Mouse (Mus musculus) liver, embryonic 16.5 days (tissue): ENCODE data around the gene Hacd2. TPM values are rescaled to one million over a fixed set of nuclear protein-coding genes. Genes with fewer than 3 reads are reported as not detected.

Experiments used
- ATAC-seq: fragments of 200-750 bp; cut with Nextera tagmentation; 2 replicates; pipeline ENCODE4 v1.8.0; 2017; ENCODE audit warnings: low read depth, mild to moderate bottlenecking, moderate number of reproducible peaks, moderate library complexity
- H3K27ac ChIP-seq: fragments of 300-500 bp; sonication (generic); 2 replicates; pipeline ENCODE4 v1.5.1; 2014; ENCODE audit warnings: mild to moderate bottlenecking, low read length
- H3K27me3 ChIP-seq: fragments of 300-500 bp; sonication (generic); 2 replicates; pipeline ENCODE4 v1.6.1; 2014; ENCODE audit warnings: low read depth, low read length, mixed read lengths; ENCODE audit not compliant: control insufficient read depth, insufficient read depth
- H3K36me3 ChIP-seq: fragments of 300-500 bp; sonication (generic); 2 replicates; pipeline ENCODE4 v1.6.1; 2014; ENCODE audit warnings: mild to moderate bottlenecking; ENCODE audit not compliant: control insufficient read depth, insufficient read depth
- H3K4me1 ChIP-seq: fragments of 300-500 bp; sonication (generic); 2 replicates; pipeline ENCODE4 v1.6.1; 2014; ENCODE audit warnings: low read depth, low read length, mixed read lengths; ENCODE audit not compliant: control insufficient read depth
- H3K4me2 ChIP-seq: fragments of 300-500 bp; sonication (generic); 2 replicates; pipeline ENCODE4 v1.6.1; 2014; ENCODE audit warnings: low read depth, low read length, mixed read lengths
- H3K4me3 ChIP-seq: fragments of 300-500 bp; sonication (generic); 2 replicates; pipeline ENCODE4 v1.5.1; 2014; ENCODE audit warnings: low read depth, mild to moderate bottlenecking, low read length
- H3K9ac ChIP-seq: fragments of 300-500 bp; sonication (generic); 2 replicates; pipeline ENCODE4 v1.6.1; 2014; ENCODE audit warnings: low read depth, low read length
- H3K9me3 ChIP-seq: fragments of 300-500 bp; sonication (generic); replicated peaks from 2 replicates; pipeline ENCODE4 v1.6.1; 2016; ENCODE audit warnings: low read length; ENCODE audit not compliant: control insufficient read depth
- WGBS: fragments of 180-500 bp; shearing (Covaris S2); extraction: QIAGEN DNeasy Blood & Tissue Kit; methylation state at CpG from one replicate; pipeline ENCODE4 v1.1.7; 2014; ENCODE audit not compliant: insufficient replicate concordance; 5-methylcytosine and 5-hydroxymethylcytosine counted together
- polyA plus RNA-seq: library from polyadenylated mRNA; unstranded; fragments of >200 nt; fragmentation: Nextera tagmentation; extraction: Ambion mirVana; gene quantifications from 2 replicates; pipeline ENCODE4 v1.2.1, GENCODE M21; 2015

Hacd2 gene
- polyA plus RNA-seq, 1 experiment from 2014 or later, result 109 TPM

- H3K4me3 ChIP-seq, result no peak overlapping the region
- no peaks in the 10 kb centered on the region; the same call in 1 of the 2 replicates for H3K4me1 ChIP-seq
- H3K27ac ChIP-seq, result no peak overlapping the region
- WGBS, result 63% methylated on average over 3 of the region's 3 CpGs
- no peak overlapping the region for H3K4me2 ChIP-seq
- no peaks in the 10 kb centered on the region for H3K9me3 ChIP-seq
- H3K9ac ChIP-seq, result no peak overlapping the region
- no peaks in the 10 kb centered on the region for H3K27me3 ChIP-seq
- peak; percentile 86 for ATAC-seq
- no peaks in the 10 kb centered on the region for H3K36me3 ChIP-seq
Measured at GRCm38 (mm10) chr16:35075643-35076042, 53.4 kb downstream of the Hacd2 start.

- H3K4me1 ChIP-seq, result no peaks in the 10 kb centered on the region
- no peak for ATAC-seq
- no peaks in the 10 kb centered on the region for H3K9me3 ChIP-seq
- no peak overlapping the region for H3K4me2 ChIP-seq
- H3K36me3 ChIP-seq, result no peaks in the 10 kb centered on the region
- no peak overlapping the region for H3K27ac ChIP-seq
- no peak overlapping the region for H3K9ac ChIP-seq
- H3K27me3 ChIP-seq, result no peaks in the 10 kb centered on the region
- H3K4me3 ChIP-seq, result no peak overlapping the region
Measured at GRCm38 (mm10) chr16:35093500-35093899, 71.3 kb downstream of the Hacd2 start.

- Histone ChIP-seq H3K36me3 (no peaks in the 10 kb centered on the region), H3K4me3 (no peak overlapping the region), H3K4me1 (peaks cover 5% of the 10 kb centered on the region), H3K4me2 (no peak overlapping the region), H3K9ac (no peak overlapping the region), H3K27me3 (no peaks in the 10 kb centered on the region), H3K9me3 (no peaks in the 10 kb centered on the region), H3K27ac (peak overlapping the region; percentile 61)
- WGBS, result 63% methylated on average over 3 of the region's 3 CpGs
- peak; percentile 78 for ATAC-seq
Measured at GRCm38 (mm10) chr16:35097870-35098530, 75.8 kb downstream of the Hacd2 start.

- ATAC-seq, result no peak
- no peaks in the 10 kb centered on the region for H3K27me3 ChIP-seq
- no peak overlapping the region for H3K27ac ChIP-seq
- H3K9ac ChIP-seq, result no peak overlapping the region
- no peak overlapping the region for H3K4me3 ChIP-seq
- H3K9me3 ChIP-seq, result no peaks in the 10 kb centered on the region
- H3K4me1 ChIP-seq, result peaks cover 5% of the 10 kb centered on the region
- no peaks in the 10 kb centered on the region for H3K36me3 ChIP-seq
- 81% methylated on average over 12 of the region's 12 CpGs for WGBS
- H3K4me2 ChIP-seq, result no peak overlapping the region
Measured at GRCm38 (mm10) chr16:35101751-35102420, 79.7 kb downstream of the Hacd2 start.

GRCm38 (mm10) chr16:35102866-35103620 lies 80.8 kb downstream of the Hacd2 start:
- no peak overlapping the region for H3K27ac ChIP-seq
- 58% methylated on average over 7 of the region's 7 CpGs for WGBS

GRCm38 (mm10) chr16:35107985-35108384 lies 85.8 kb downstream of the Hacd2 start:
- no peak overlapping the region for H3K4me2 ChIP-seq
- H3K9ac ChIP-seq, result no peak overlapping the region
- no peaks in the 10 kb centered on the region for H3K4me1 ChIP-seq
- H3K4me3 ChIP-seq, result no peak overlapping the region
- no peaks in the 10 kb centered on the region for H3K9me3 ChIP-seq
- no peak for ATAC-seq
- H3K27ac ChIP-seq, result no peak overlapping the region
- WGBS, result 69% methylated on average over 6 of the region's 6 CpGs
- H3K36me3 ChIP-seq, result no peaks in the 10 kb centered on the region; the same call in 1 of the 2 replicates
- no peaks in the 10 kb centered on the region for H3K27me3 ChIP-seq

More at GRCm38 (mm10) chr16:35102866-35103620, 80.8 kb downstream of the Hacd2 start:
- Histone ChIP-seq H3K4me2 (no peak overlapping the region), H3K4me3 (no peak overlapping the region), H3K9me3 (no peaks in the 10 kb centered on the region), H3K4me1 (peaks cover 5% of the 10 kb centered on the region), H3K9ac (no peak overlapping the region), H3K27me3 (no peaks in the 10 kb centered on the region), H3K36me3 (no peaks in the 10 kb centered on the region; the same call in 1 of the 2 replicates)
- no peak for ATAC-seq

- no peak overlapping the region for H3K27ac ChIP-seq
- H3K4me3 ChIP-seq, result no peak overlapping the region
- no peak overlapping the region for H3K9ac ChIP-seq
- 70% methylated on average over 8 of the region's 8 CpGs for WGBS
- no peaks in the 10 kb centered on the region; the same call in 1 of the 2 replicates for H3K36me3 ChIP-seq
- ATAC-seq, result no peak
- no peaks in the 10 kb centered on the region for H3K27me3 ChIP-seq
- H3K4me1 ChIP-seq, result no peaks in the 10 kb centered on the region
- no peaks in the 10 kb centered on the region for H3K9me3 ChIP-seq
- H3K4me2 ChIP-seq, result no peak overlapping the region
Measured at GRCm38 (mm10) chr16:35109156-35109555, 86.9 kb downstream of the Hacd2 start.

- ATAC-seq, result no peak
- no peak overlapping the region for H3K4me2 ChIP-seq
- no peaks in the 10 kb centered on the region for H3K9me3 ChIP-seq
- no peak overlapping the region for H3K27ac ChIP-seq
- no peaks in the 10 kb centered on the region for H3K4me1 ChIP-seq
- WGBS, result 70% methylated on average over 7 of the region's 7 CpGs
- no peaks in the 10 kb centered on the region for H3K27me3 ChIP-seq
- H3K36me3 ChIP-seq, result no peaks in the 10 kb centered on the region; the same call in 1 of the 2 replicates
- no peak overlapping the region for H3K9ac ChIP-seq
- no peak overlapping the region for H3K4me3 ChIP-seq
Measured at GRCm38 (mm10) chr16:35109656-35110291, 87.5 kb downstream of the Hacd2 start.
